Mouse (Mus musculus) G1E (cell line): ENCODE data around the gene Ap3s2. TPM values are rescaled to one million over a fixed set of nuclear protein-coding genes. Genes with fewer than 3 reads are reported as not detected.

Experiments used
- ATAC-seq: 2 replicates; pipeline ENCODE4 v1.8.0; 2016; ENCODE audit warnings: mild to moderate bottlenecking; ENCODE audit not compliant: insufficient number of reproducible peaks, poor library complexity, low FRiP score, severe bottlenecking; ENCODE audit errors: extremely low read depth
- DNase-seq: peaks from one replicate; pipeline ENCODE4 v3.0.0; 2012; ENCODE audit warnings: low spot score
- H3K27me3 ChIP-seq: 2 replicates; pipeline ENCODE4 v1.6.1; 2012; ENCODE audit warnings: mild to moderate bottlenecking, low read length, inconsistent platforms; ENCODE audit not compliant: insufficient read depth
- H3K36me3 ChIP-seq: replicated peaks from 2 replicates; pipeline ENCODE3; 2012; ENCODE audit warnings: mild to moderate bottlenecking, inconsistent platforms
- H3K4me1 ChIP-seq: 2 replicates; pipeline ENCODE4 v1.6.1; 2012; ENCODE audit warnings: low read depth, low read length, inconsistent platforms, mixed read lengths; ENCODE audit not compliant: insufficient read depth
- H3K4me3 ChIP-seq: 2 replicates; pipeline ENCODE4 v1.5.1; 2012; ENCODE audit warnings: low read depth, mild to moderate bottlenecking, inconsistent platforms, low read length, moderate library complexity, mixed read lengths
- H3K9me3 ChIP-seq: replicated peaks from 2 replicates; pipeline ENCODE4 v1.6.1; 2012; ENCODE audit warnings: inconsistent platforms
- CTCF ChIP-seq: IDR thresholded peaks from 2 replicates; pipeline ENCODE4 v1.5.1; 2012; ENCODE audit warnings: low read depth, low read length, inconsistent platforms, mixed read lengths
- GATA1 ChIP-seq: IDR thresholded peaks from 2 replicates; pipeline ENCODE4 v1.6.1; 2012; ENCODE audit warnings: borderline replicate concordance, low read length, inconsistent platforms, mixed read lengths
- GATA2 ChIP-seq: IDR thresholded peaks from 2 replicates; pipeline ENCODE4 v1.6.1; 2012; ENCODE audit warnings: low read depth, low read length, inconsistent platforms, borderline replicate concordance
- POLR2AphosphoS5 ChIP-seq: IDR thresholded peaks from 2 replicates; pipeline ENCODE4 v1.6.1; 2012; ENCODE audit warnings: low read depth, low read length, inconsistent platforms; ENCODE audit not compliant: insufficient replicate concordance
- TAL1 ChIP-seq: conservative IDR thresholded peaks from 2 replicates; pipeline ENCODE4 v1.6.1; 2012; ENCODE audit warnings: low read depth, low read length, inconsistent platforms, mixed read lengths
- polyA plus RNA-seq: library from polyadenylated mRNA; stranded (reverse); fragments of >175 nt; gene quantifications from 2 replicates; pipeline ENCODE4 v1.2.3, GENCODE M21; 2012
- total RNA-seq, 2 experiments: library from RNA; stranded (forward) in 1 of 2; stranded (reverse) in 1 of 2; fragments of 200-1000 nt in 1 of 2; fragments of >200 nt in 1 of 2; fragmentation: Nextera tagmentation in 1 of 2; gene quantifications; 2 replicates each; pipeline ENCODE4 v1.2.3; 2014 to 2017

The Ap3s2 gene
- total and polyA plus RNA-seq, 3 experiments = 6.0 to 23.9 (median 7.1) TPM

- no peak for DNase-seq
- Histone ChIP-seq H3K36me3 (peaks cover 75% of the 10 kb centered on the region), H3K27me3 (no peaks in the 10 kb centered on the region), H3K4me3 (no peak overlapping the region), H3K4me1 (no peaks in the 10 kb centered on the region), H3K9me3 (no peaks in the 10 kb centered on the region)
- TF ChIP-seq POLR2AphosphoS5 (no peak), CTCF (no peak), TAL1 (no peak)
- ATAC-seq = no peak
Measured at GRCm38 (mm10) chr7:79880998-79881397, 39.5 kb downstream of the Ap3s2 start.

DNA sequence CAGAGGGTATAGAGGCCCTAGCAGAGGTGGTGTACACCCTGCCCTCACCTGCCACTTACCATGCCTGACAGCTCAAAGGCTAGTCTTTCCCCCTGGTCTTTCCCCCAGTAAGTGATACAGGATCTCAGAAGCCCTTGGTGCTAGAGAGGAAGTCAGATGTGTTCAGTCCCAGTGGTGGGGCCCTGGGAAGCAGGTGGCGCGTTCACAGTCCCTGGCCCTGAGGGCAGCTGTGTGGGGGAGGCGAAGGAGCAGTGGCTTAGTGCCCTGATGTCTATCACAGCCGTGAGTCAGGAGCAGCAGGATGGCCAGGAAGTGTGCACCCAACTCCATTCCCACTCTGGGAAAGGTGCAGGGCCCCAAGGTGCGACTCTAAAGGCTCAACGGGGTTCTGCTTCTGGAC lies 40.4 kb downstream of the Ap3s2 start:
- no peaks in the 10 kb centered on the region for H3K4me1 ChIP-seq
- TF ChIP-seq CTCF = no peak
- TF ChIP-seq GATA1 = no peak
- TF ChIP-seq TAL1 = no peak
- TF ChIP-seq GATA2 = no peak
- TF ChIP-seq POLR2AphosphoS5 = no peak
- H3K27me3 ChIP-seq = no peaks in the 10 kb centered on the region
- H3K9me3 ChIP-seq = no peaks in the 10 kb centered on the region
- H3K36me3 ChIP-seq = peaks cover 67% of the 10 kb centered on the region
- ATAC-seq (no peak), DNase-seq (no peak)
- H3K4me3 ChIP-seq = no peak overlapping the region

- Histone ChIP-seq H3K27me3 (peaks cover under 1% of the 10 kb centered on the region; the same call in 1 of the 2 replicates), H3K9me3 (no peaks in the 10 kb centered on the region), H3K36me3 (peaks cover 61% of the 10 kb centered on the region), H3K4me3 (no peak overlapping the region), H3K4me1 (no peaks in the 10 kb centered on the region)
- ATAC-seq (no peak), DNase-seq (no peak)
- TF ChIP-seq TAL1 (no peak), POLR2AphosphoS5 (no peak), CTCF (no peak), GATA2 (no peak), GATA1 (no peak)
Measured at GRCm38 (mm10) chr7:79878455-79879025, 41.9 kb downstream of the Ap3s2 start.

GRCm38 (mm10) chr7:79873407-79873806 lies 47.0 kb downstream of the Ap3s2 start:
- no peak for ATAC-seq
- no peak for TF ChIP-seq CTCF
- no peak for TF ChIP-seq GATA1
- TF ChIP-seq GATA2 = no peak
- no peak for TF ChIP-seq POLR2AphosphoS5
- TF ChIP-seq TAL1 = no peak

GRCm38 (mm10) chr7:79871797-79872345 lies 48.6 kb downstream of the Ap3s2 start:
- Histone ChIP-seq H3K4me3 (no peak overlapping the region), H3K9me3 (no peaks in the 10 kb centered on the region), H3K36me3 (peaks cover 5% of the 10 kb centered on the region), H3K27me3 (peaks cover 27% of the 10 kb centered on the region), H3K4me1 (no peaks in the 10 kb centered on the region)
- ATAC-seq (no peak), DNase-seq (no peak)
- TF ChIP-seq GATA1 (no peak), TAL1 (no peak), POLR2AphosphoS5 (no peak), CTCF (no peak), GATA2 (no peak)

More at GRCm38 (mm10) chr7:79873407-79873806, 47.0 kb downstream of the Ap3s2 start:
- Histone ChIP-seq H3K4me1 (no peaks in the 10 kb centered on the region), H3K4me3 (no peak overlapping the region), H3K9me3 (no peaks in the 10 kb centered on the region), H3K36me3 (peaks cover 12% of the 10 kb centered on the region), H3K27me3 (peaks cover 14% of the 10 kb centered on the region)
- no peak for DNase-seq

- DNase-seq (no peak), ATAC-seq (no peak)
- H3K27me3 ChIP-seq = peaks cover 31% of the 10 kb centered on the region
Measured at GRCm38 (mm10) chr7:79869072-79869719, 51.3 kb downstream of the Ap3s2 start.

More at GRCm38 (mm10) chr7:79869072-79869719, 51.3 kb downstream of the Ap3s2 start:
- Histone ChIP-seq H3K36me3 (no peaks in the 10 kb centered on the region), H3K4me1 (no peaks in the 10 kb centered on the region), H3K4me3 (no peak overlapping the region), H3K9me3 (no peaks in the 10 kb centered on the region)
- TF ChIP-seq POLR2AphosphoS5 = no peak
- no peak for TF ChIP-seq GATA1
- no peak for TF ChIP-seq CTCF
- no peak for TF ChIP-seq TAL1
- no peak for TF ChIP-seq GATA2
